Mouse (Mus musculus) C2C12 (cell line): ENCODE data around the gene Fam189a2.

ENCODE experiments used
- CEBPB ChIP-seq: IDR thresholded peaks from one replicate; pipeline ENCODE4 v1.6.1; 2011; ENCODE audit warnings: low read depth, mild to moderate bottlenecking, control low read depth, moderate library complexity
- CTCF ChIP-seq: IDR thresholded peaks from one replicate; pipeline ENCODE4 v1.5.1; 2011; ENCODE audit not compliant: control insufficient read depth, insufficient read depth, insufficient read length

- TF ChIP-seq CEBPB (no peak), CTCF (no peak)
Observed at GRCm38 (mm10) chr19:24032654-24033236, 1.9 kb upstream of the Fam189a2 start.
